Mouse (Mus musculus): ENCODE data around the gene Bahd1.

The Bahd1 gene

GRCm38 (mm10) chr2:118948818-118949217 is 48.6 kb downstream of the Bahd1 start:
- DNase-seq: no peak

- DNase-seq: no peak
Measured at GRCm38 (mm10) chr2:118949699-118950098, 49.5 kb downstream of the Bahd1 start.

GRCm38 (mm10) chr2:118956497-118956896 is 56.3 kb downstream of the Bahd1 start:
- no peak for DNase-seq

DNA sequence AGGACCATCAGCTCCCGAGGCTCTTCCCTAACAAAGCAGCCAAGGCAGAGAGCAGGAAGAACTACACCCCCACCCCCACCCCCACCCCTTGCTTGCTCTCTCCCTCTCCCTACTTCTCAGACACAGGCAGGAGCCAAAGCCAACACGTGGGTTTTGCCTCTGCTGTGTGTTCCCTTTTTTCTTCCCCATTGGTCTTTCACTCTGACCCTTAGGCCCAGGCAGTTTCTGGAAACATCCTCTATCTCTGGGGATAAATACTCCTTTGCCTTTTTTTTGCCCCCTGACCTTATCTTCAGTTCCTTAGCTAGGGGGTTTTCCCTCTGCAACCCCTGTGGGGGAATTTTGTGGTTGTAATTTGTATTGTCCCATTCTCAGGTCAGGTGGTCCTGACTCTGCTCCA is 59.5 kb downstream of the Bahd1 start:
- no peak for DNase-seq

DNA sequence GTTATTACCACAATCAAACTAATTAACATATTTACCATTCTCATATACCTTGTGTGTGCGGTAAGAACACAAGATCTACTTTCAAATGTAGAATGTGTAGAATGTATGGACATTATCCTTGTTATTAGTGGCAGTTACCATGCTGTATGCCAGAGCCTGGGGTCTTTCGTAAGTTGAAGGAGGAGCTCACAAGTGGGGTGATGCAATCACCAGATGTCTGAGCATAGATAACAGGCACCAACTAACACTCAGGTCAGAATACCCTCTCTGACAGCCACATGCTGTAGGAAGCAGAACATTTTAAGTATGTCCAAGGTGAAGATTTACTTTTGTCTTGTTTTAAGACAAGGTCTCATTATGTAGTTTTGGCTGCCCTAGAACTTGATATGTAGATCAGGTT is 60.2 kb downstream of the Bahd1 start:
- DNase-seq: no peak

- DNase-seq: no peak
Measured at GRCm38 (mm10) chr2:118961546-118961945, 61.4 kb downstream of the Bahd1 start.

DNA sequence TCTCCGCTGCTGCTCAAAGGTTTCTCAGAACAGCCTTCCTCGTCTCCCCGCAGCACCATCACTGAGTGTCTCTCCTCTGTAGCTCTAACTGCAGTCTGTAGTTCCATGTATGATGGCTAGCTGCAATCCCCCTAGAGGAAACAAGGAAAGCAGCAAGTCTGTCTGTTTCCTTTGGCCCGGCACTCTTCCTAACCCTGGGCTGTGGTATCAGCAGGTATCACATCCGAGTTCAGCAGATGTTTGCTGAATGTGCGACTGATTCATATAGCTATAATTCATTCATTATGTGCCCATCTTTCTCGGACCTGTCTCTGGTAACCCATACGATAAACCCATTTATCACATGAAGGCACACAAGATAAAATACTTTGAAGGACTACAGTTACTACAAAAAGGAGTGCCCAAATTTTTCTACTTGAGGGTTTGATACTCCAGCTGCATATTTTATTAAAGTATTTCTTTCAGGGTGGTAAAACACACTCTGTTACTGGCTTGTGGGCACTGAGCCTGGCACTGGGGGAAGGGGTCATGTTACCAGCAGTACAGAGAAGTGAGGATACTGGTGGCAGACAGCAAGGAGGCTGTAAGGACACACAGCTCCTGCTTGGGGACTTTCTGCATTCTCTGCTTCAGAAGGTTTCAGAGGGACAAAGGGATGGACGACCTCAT is 63.0 kb downstream of the Bahd1 start:
- DNase-seq: no peak

DNA sequence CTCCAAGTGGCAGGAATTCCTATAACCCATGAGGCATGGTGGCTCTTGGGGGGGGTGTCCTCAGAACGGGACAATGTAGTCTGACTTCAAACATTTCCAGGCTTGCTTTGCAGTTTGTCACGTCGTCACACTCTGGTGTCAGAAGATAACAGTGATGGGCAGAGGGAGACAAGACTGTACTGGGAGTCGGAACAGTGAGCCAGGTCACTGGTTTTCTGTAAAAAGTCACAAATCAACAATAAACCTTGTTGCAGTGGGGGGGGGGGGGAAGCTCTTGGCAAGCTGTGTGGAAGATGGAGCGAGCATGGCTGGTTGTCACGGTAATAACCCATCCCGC is 63.5 kb downstream of the Bahd1 start:
- no peak for DNase-seq

DNA sequence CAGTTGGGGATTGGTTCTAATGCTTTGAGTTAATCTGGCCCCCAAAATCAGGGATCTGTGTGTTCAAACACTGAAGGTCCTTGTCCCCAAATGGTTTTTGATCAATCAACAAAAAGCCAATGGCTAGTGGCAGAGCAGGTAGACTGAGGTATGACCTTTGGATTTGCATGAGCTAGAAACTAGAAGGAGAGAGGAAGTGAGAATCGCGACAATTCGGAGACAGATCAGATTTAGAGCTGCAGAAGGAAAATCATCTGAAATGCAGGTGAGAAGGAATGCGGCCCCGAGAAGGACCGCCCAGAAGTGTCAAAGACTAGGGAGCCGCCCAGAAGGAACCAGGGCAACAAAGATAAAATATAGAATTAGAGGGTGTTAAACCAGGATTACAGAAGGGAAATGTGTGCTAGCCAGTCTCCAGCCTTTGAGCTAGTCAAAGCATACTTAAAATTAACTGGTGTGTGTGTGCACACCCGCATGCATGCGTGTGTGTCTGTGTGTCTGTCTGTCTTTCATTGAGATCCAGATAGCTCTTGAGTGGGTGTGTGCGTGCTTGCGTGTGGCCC is 69.5 kb downstream of the Bahd1 start:
- no peak for DNase-seq

DNA sequence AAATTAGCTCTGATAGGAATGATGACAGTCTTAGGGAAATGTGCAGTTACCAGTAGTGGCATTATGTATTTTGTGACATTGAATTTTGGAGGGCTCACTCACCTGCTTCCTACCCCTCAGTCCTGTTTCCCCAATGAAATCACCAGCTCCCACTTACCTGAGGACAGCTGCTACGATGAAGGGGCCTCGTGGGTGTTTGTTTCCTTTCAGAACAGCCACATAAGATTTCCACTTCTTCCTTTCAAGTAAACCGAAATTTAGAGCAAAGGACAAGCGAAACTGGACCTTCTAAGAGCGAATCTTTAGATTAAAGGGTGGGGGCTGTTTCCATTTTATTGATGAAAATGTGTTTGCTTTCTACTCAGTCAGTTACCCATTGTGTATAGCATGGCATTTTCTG is 71.9 kb downstream of the Bahd1 start:
- DNase-seq: no peak

DNA sequence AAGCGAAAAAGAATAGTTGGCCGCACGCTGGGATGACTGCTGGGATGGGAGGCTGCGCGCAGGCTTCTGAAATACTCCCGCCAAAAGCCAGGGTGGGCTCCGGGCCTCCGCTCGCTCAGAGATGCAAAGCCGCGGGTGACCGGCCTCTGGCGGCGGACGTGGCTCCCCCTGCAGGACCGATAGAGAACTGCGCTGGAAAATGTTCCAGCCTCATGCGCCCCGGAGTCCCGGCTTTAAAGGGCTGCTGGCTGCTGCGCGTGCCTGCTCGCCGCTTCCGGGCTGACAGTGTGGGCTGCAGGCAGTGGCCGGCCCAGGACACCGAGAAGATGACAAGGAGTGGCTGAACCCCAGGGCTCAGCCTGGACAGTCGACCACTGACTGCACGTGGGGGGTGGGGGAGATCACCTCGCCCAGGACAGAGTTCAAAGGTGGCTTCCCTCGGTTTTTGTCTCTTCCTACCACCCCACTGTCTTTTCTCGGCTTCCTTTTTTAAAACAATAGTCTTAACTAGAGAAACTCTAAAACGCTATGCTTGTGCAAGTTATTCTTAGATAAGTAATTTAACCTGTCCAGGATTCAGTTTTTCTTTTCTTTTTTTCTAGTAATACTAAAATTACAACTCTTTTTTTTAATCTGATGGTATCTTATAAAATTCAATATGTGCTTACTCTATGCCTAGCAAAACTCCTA is 72.7 kb downstream of the Bahd1 start:
- DNase-seq: peak; percentile 92

Measured in embryo, embryonic 11 days (tissue).